Mouse (Mus musculus) B cell, adult 2 months (primary cell): Measurements from ENCODE around the gene Fam24b.

Source experiments
- DNase-seq, 2 experiments: peaks; one replicate each; pipeline ENCODE4 v3.0.0; 2022

Gene Fam24b

DNA sequence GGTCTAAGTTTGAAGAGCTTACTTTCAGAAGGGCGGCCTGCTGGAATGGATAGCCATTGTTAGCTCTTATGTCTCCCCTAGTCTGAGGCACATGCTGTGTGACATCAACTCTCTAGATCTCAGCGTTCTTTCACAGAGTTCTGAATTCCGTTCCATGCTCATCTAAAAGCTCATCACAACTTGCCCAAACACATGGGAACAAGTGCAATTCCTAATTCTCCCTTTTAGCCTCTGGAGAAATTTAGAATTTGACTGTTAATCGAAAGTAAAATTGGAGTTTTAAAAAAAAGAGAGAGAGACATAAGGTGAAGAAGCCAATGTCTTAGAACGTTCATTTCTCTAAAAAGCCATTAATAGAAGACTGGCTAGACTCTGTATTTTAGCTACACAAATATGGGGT, at the start of gene Fam24b:
Gene Fam24b, minus strand, starts transcription at position 101 of the 400 bp plus-strand sequence.
- no peak for DNase-seq

DNA sequence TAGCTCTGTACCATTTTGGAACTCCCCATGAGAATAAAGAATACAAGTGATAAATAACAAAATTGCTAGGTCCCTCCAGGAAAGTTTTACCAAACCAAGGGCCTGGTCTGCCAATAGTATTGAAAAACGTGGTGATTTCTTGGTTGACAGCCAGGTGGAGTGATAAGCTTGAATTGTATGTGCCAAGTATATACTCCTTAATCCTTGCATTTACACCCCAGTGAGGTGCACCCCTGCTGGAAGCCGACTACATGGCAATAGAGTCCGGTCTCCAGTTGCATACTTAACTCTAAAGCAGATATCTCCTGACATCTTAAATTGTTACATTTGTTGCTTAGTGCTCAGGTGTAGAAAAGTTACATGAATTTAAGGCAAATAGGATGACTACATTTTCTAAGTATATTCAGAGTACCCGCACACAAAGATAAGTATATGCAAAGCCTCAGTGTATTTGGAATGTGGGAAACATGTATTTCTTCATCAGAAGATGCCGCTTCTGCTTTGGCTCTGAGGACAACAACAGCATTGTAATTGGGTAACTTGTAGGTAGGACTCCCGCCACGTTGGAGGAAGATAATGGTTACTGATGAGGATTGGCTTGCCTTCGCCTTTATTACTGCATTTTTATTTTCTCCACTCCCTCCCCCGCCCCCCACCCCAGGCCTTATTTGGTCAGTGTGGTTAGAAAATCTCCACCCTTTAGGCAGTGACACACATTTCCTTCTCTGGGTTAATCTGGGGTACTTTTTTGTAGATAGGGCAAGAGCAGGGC, 42.8 kb upstream of the Fam24b start:
- DNase-seq = peak in 1 of 2 experiments; percentile 11

DNA sequence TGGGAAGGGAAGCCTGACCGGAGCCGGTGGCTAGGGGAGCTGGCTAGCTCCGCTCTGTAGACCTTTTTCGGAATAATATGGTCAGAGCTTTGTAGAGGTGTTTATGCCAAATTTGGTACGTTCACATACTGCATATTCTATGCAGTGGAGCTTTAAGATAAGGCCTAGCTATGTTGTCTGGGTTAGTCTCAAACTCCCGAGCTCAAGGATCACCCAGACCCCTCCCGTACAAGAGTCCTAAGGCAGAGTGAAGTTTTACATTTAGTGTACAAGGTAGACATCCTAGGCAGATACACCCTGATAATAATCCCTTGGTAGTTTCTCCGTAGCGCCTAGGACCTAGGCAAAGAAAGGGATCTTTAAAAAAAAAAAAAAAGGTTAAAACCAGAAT, 42.1 kb upstream of the Fam24b start:
- DNase-seq = no peak

- peak; percentile 87 to 90 for DNase-seq
These were observed 41.5 kb upstream of the Fam24b start, which contains the start of gene Pstk for GRCm38 (mm10) chr7:131370648-131371469. Gene Pstk (plus strand): TSS chr7:131371141.

DNA sequence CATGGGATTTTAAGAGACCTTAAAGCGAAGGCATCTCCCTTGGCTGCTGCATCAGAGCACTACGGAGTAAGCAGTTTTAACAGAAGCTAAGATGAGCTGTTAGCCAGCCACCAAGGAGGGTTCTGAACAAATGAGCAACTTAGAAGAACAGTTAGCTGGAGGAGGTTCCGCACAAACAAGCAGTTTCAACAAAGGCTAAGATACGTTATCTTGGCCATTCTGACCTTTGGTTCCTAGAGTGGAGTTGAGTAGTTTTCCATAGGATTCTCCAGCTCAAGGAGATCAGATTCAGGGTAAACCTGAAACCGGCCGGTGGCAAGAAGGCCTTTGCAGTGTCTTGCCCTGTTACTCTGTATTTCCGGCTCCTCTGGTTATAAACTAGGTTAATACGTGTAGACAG, 34.8 kb upstream of the Fam24b start:
- DNase-seq = no peak

GRCm38 (mm10) chr7:131362615-131363300, 33.4 kb upstream of the Fam24b start, which contains the start of gene 2310057M21Rik:
Gene 2310057M21Rik (minus strand): TSS chr7:131362759.
- peak; percentile 89 to 90 for DNase-seq

- DNase-seq = no peak
These were observed 32.9 kb upstream of the Fam24b start for GRCm38 (mm10) chr7:131362269-131362614.

GRCm38 (mm10) chr7:131356105-131356504, 26.8 kb upstream of the Fam24b start:
- no peak for DNase-seq

DNA sequence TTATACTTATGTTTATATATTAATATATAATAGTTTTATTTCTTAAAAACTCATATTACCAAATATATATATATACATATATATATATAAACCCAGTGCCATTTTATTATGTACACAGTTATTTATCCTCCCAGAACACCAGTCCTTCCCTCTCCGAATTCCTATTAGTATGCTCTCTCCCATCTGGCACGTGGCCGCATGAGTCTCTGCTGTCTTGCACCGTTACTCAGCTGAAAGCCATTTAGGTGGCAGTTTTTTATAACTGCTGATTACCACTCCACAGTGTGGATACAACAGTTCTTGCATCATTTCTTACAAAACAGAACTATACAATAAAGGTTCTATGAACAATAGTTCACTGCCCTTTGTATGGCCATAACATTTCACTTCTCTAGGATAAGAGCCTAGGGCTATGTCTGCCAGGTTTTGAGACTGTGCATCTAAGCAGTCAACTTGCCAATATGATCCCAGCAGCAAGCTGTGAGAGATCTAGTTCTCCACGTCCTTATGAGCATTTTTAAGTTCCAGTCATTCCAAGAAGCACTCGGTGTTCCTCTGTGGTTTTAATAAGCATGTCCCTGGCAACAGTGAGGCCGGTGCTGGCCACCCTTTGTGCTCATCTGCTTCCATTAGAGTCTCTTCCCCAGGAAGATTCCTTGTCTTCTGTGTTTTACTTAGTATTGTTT, 16.7 kb upstream of the Fam24b start:
- no peak for DNase-seq

- DNase-seq = no peak
These were observed 8.3 kb upstream of the Fam24b start for GRCm38 (mm10) chr7:131337502-131338068.

DNA sequence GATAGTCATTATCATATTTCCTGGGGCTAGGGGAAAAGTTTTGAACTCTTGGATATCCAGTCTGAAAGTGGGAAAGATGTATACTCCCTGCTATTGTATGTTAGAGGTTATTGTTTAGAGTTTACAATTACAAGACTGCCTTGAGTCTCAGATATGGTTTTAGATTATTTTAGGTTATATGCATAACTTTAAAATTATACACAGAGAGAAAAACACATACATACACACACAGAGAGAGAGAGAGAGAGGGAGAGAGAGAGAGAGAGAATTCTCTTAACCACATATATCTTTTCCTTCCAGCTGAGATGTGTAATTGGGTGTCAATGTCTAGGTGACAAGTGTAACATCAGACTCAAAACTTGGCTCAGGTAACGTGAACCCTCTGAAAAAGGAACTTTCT, 4.2 kb upstream of the Fam24b start, which contains the start of gene Fam24a:
Gene Fam24a, plus strand, starts transcription at position 301 of the 400 bp plus-strand sequence.
- DNase-seq = no peak

GRCm38 (mm10) chr7:131331688-131332087, 2.4 kb upstream of the Fam24b start:
- DNase-seq = no peak

- DNase-seq = no peak
These were observed 2.3 kb downstream of the Fam24b start for GRCm38 (mm10) chr7:131327054-131327453.

DNA sequence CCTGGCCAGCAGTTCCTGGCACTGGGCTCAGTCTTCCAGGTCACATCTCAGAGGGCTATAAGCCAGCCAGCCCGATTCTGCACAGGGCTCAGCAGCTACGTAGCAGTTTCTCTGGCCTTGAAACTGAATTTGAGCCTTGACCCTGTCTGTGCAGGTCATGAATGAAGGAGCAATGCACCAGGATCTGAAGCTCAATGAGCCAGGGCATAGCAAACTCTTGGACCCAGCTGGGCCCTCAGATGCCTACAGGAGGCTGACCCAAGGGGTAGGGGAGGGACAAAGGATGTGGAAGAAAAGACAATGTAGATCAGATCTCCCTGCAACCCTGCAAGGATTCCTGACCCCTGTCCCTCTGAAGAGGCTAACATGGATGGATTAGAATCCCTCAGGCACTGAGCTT, 7.1 kb downstream of the Fam24b start, which contains the start of gene Cuzd1:
Gene Cuzd1, minus strand, starts transcription at position 101 of the 400 bp plus-strand sequence.
- no peak for DNase-seq

- no peak for DNase-seq
These were observed 11.0 kb downstream of the Fam24b start for GRCm38 (mm10) chr7:131318340-131318739.

DNA sequence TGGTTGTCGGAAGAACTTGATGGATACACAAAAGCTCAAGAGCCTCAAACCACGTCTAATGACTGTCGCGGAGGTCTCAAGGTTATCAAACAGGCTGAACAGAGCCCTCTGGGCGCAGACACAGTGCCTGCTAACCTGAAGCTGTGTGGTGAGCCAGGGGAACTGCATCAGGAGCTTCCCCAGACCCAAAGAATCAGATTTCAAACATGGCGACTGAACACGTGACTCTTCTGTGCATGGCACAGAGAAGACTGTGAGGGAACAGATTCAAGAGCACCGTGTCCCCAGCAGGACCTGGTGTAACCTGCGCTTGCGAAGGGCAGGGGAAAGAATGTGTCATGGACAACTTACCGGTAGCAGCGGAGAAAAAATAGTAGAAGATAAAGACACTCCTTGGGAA, 11.7 kb downstream of the Fam24b start:
- DNase-seq = no peak

- DNase-seq = no peak
These were observed 14.8 kb downstream of the Fam24b start for GRCm38 (mm10) chr7:131314493-131314892.

DNA sequence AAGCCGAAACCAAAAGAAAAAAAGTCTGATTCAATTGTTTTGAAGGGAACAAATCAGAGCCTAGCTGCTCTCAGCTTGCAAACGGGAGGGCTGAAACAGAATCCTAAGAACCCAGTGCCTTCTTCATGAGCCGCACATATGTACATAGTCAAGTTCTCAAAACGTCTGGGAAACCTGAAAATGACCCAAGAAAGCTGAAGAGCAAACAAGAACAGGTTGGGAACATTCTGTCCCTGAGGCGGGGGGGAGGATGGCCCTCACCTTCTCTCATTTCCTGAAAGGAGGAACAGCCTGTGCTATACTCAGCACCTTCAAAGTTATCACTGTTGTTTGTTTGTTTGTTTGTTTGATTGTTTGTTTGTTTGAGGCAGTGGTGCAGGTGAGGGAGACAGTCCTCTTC, 22.6 kb downstream of the Fam24b start:
- DNase-seq = no peak

DNA sequence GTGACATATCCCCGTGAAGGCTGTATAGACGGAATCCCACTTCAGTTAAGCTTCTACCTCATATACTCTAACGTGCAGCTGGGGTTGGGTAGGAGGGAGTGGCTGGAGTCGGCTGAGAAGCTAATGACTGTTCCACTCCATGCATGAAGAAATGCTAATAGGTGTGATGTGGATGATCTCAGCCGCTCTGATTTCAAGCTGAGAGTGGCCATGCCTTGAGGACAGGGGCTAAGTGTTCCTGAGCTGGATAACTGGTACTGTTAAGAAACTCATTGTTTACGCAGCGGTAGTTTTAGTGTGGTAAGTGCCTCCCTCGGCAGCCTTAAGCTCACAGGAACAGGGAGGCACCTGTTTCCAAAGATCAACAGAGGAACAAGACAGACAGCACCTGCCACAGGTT, 26.0 kb downstream of the Fam24b start:
- no peak for DNase-seq

DNA sequence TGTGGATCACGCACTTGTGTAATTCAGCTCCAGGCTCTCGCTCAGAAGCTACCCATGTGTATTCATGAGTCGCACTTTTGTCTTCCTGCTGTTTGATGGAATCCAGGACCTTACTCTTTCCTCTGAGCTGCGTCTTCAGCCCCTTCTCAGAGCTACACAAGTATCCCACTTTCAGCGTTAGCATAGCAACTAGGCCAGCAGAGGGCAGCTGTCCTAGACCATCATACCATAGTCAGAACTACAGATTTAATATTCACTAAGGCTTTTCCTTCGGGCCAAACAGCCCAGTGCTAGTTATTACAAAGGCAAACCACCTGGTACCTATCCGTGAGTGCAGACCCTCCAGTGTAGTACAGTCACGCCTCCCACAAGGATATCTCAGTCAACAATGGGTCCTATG, 32.2 kb downstream of the Fam24b start:
- no peak for DNase-seq
